Mouse (Mus musculus) testis, adult 2 months (tissue): Measurements from ENCODE around the gene Tmem267. TPM values are rescaled to one million over a fixed set of nuclear protein-coding genes. Genes with fewer than 3 reads are reported as not detected.

ENCODE experiments used
- H3K27ac ChIP-seq: fragments of 200-500 bp; 2 replicates; pipeline ENCODE4 v1.5.1; 2012; ENCODE audit warnings: low read depth, low read length; ENCODE audit not compliant: control insufficient read depth, insufficient read depth
- H3K27me3 ChIP-seq: fragments of 200-500 bp; 2 replicates; pipeline ENCODE4 v1.6.1; 2012; ENCODE audit warnings: mild to moderate bottlenecking, low read length, moderate library complexity; ENCODE audit not compliant: control insufficient read depth, insufficient read depth
- H3K36me3 ChIP-seq: fragments of 200-500 bp; 2 replicates; pipeline ENCODE4 v1.6.1; 2012; ENCODE audit warnings: mild to moderate bottlenecking, low read length; ENCODE audit not compliant: control insufficient read depth, insufficient read depth
- H3K4me1 ChIP-seq: fragments of 200-500 bp; 2 replicates; pipeline ENCODE4 v1.6.1; 2012; ENCODE audit warnings: low read length; ENCODE audit not compliant: control insufficient read depth, insufficient read depth
- H3K4me3 ChIP-seq: fragments of 200-500 bp; 2 replicates; pipeline ENCODE4 v1.5.1; 2012; ENCODE audit warnings: low read depth, mild to moderate bottlenecking, low read length, moderate library complexity, mixed read lengths; ENCODE audit not compliant: control insufficient read depth
- CTCF ChIP-seq: fragments of 200-500 bp; IDR thresholded peaks from 2 replicates; pipeline ENCODE4 v1.5.1; 2012; ENCODE audit warnings: low read depth, mild to moderate bottlenecking, inconsistent platforms, low read length, moderate library complexity; ENCODE audit not compliant: control insufficient read depth, insufficient read depth, insufficient replicate concordance
- POLR2A ChIP-seq: fragments of 200-500 bp; IDR thresholded peaks from 2 replicates; pipeline ENCODE4 v1.6.1; 2012; ENCODE audit warnings: low read depth, mild to moderate bottlenecking, inconsistent platforms, low read length, moderate library complexity; ENCODE audit not compliant: control insufficient read depth
- polyA plus RNA-seq: library from polyadenylated mRNA; depleted of rRNA; stranded (reverse); fragments of >200 nt; gene quantifications from 2 replicates; pipeline ENCODE4 v1.2.3, GENCODE M21; 2012

Tmem267 gene
- polyA plus RNA-seq, 1 experiment, result 309 TPM

DNA sequence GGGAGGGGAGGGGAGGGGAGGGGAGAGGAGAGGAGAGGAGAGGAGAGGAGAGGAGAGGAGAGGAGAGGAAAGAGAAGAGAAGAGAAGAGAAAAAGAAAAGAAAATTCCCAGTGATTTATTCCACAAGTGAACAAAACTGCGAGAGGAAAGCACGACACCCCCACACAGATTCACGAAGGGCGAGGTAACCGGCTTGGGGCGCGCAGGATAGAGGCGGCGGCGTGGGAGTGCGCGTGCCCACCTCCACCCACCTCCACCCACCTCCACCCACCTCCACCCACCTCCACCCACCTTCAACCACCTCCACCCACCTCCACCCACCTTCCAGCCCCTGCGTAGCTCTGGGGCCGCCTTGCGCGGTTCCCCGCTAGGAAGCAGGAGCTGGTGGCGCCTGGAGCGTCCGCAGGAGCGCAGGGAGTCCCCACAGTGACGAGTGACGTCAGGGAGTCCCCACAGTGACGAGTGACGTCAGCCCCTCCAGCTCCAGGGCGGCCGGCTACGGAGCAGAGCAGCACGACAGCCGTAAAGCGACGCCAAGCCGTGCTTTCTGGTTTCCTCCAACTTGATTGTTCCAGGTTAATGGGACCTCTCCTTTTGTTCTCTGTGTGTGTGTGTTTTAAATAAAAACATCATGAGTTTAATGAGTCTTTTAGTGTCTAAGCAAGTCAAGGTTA is 143.8 kb downstream of the Tmem267 start:
- TF ChIP-seq POLR2A, result peak; percentile 55
- no peak for TF ChIP-seq CTCF
- H3K27me3 ChIP-seq, result no peaks in the 10 kb centered on the region
- peak overlapping the region; percentile 46 for H3K4me3 ChIP-seq
- no peak overlapping the region for H3K27ac ChIP-seq
- H3K36me3 ChIP-seq, result no peaks in the 10 kb centered on the region
- no peaks in the 10 kb centered on the region for H3K4me1 ChIP-seq

DNA sequence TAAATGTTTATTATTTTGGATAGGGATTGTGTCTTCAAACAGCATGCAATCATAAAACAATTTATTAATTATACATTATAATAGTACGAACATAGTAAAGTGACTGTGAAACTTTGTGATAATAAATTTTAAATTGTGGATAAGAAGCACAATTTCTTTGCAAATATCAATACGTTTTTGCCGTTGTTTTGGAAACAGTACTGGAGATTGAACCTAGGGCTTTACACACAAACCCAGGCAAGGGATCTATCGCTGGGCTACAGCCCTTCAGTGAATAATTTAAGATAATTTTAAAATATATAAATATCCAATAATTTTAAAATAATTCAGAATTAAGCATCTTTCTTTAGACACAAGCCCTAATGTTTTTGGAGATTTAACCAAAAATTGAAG is 144.3 kb downstream of the Tmem267 start:
- H3K27ac ChIP-seq, result no peak overlapping the region
- no peak overlapping the region for H3K4me3 ChIP-seq
- H3K27me3 ChIP-seq, result no peaks in the 10 kb centered on the region

DNA sequence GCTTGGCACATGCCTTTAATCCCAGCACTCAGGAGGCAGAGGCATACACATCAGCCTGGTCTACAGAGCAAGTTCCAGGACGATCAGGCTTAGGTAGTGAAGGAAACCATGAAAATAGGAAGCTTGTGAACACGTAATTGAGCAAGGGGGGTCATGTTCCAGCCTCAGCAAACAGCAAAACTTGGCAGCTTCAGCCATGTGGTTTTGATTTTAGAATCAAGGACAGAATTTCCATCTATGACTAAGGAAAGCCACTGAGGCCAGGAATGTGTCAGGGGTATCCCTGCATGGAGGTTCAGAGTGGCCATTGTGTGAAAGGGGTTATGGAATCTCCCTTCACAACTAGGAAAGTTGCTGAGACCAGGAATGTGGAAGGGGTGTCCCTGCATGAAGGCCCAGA is 147.7 kb downstream of the Tmem267 start:
- TF ChIP-seq POLR2A (no peak), CTCF (no peak)
- H3K27ac ChIP-seq, result no peak overlapping the region
- H3K4me1 ChIP-seq, result no peaks in the 10 kb centered on the region
- no peaks in the 10 kb centered on the region for H3K27me3 ChIP-seq
- H3K36me3 ChIP-seq, result no peaks in the 10 kb centered on the region
- H3K4me3 ChIP-seq, result no peak overlapping the region

More for the DNA sequence above, 144.3 kb downstream of the Tmem267 start:
- Histone ChIP-seq H3K36me3 (no peaks in the 10 kb centered on the region), H3K4me1 (no peaks in the 10 kb centered on the region)
- no peak for TF ChIP-seq POLR2A
- TF ChIP-seq CTCF, result no peak

DNA sequence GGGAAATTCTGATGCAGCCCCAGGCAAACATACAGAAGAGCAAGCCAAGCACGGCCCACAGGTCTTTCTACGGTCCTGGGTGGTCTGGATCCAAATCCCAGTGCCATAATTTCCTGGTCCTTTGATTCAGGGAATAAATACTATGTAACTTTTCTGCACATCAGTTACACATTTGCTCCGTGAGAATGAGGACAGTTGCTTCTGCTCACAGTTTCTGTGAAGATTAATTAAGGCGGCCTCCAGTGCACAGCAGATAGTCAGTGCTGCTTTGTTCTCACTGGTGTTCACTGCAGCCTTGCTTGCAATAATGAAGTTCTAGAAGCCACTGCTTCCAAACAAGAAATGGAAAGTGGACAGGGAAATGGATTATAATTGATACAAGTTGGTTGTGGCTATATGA is 150.0 kb downstream of the Tmem267 start:
- no peak for TF ChIP-seq POLR2A
- no peak for TF ChIP-seq CTCF
- H3K36me3 ChIP-seq, result no peaks in the 10 kb centered on the region
- 0 out of 2 replicates have a peak, but pooled peaks cover 2% of the 10 kb centered on the region for H3K4me1 ChIP-seq
- H3K27me3 ChIP-seq, result no peaks in the 10 kb centered on the region
- H3K4me3 ChIP-seq, result no peak overlapping the region
- H3K27ac ChIP-seq, result no peak overlapping the region

DNA sequence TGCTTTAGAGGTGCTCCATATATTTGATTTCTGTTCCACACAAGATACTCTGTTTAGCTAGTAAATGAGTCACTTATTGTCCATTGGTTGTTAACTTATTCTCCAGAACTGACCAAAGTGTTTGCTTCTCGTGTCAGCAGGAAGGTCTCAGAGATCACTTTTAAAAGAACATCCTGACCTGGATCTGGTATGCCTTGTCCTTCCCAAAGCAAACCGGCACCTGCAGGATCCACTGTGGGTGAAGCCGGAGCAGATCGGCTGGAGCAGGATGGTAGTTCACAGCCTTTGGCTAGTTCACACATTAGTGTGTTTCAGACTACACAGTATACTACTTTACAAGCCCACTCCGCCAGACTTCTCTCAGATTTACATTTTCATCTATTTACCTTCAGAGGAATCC is 150.6 kb downstream of the Tmem267 start:
- H3K36me3 ChIP-seq, result no peaks in the 10 kb centered on the region
- no peaks in the 10 kb centered on the region for H3K27me3 ChIP-seq
- H3K27ac ChIP-seq, result no peak overlapping the region
- TF ChIP-seq CTCF (no peak), POLR2A (no peak)
- H3K4me1 ChIP-seq, result 0 out of 2 replicates have a peak, but pooled peaks cover 2% of the 10 kb centered on the region
- H3K4me3 ChIP-seq, result no peak overlapping the region

DNA sequence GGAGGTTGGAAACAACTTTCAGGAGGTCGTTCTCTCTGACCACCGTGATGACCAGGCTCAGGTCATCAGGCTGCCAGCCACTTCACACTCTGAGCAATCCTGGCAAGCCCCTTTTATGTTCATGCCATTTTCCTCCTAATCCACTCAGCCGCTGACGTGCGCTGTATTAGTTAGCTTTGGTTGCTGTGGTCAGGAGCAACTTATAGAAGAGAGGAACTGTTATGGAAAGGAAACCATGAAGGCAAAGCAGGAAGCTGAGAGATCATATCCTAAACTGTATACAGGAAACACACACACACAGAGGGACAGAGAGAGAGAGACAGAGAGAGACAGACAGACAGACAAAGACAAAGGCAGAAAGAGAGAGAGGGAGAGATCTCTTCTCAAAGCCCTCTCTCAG is 151.5 kb downstream of the Tmem267 start:
- TF ChIP-seq CTCF (no peak), POLR2A (no peak)
- Histone ChIP-seq H3K36me3 (no peaks in the 10 kb centered on the region), H3K4me3 (no peak overlapping the region), H3K27ac (no peak overlapping the region), H3K27me3 (no peaks in the 10 kb centered on the region), H3K4me1 (0 out of 2 replicates have a peak, but pooled peaks cover 2% of the 10 kb centered on the region)

DNA sequence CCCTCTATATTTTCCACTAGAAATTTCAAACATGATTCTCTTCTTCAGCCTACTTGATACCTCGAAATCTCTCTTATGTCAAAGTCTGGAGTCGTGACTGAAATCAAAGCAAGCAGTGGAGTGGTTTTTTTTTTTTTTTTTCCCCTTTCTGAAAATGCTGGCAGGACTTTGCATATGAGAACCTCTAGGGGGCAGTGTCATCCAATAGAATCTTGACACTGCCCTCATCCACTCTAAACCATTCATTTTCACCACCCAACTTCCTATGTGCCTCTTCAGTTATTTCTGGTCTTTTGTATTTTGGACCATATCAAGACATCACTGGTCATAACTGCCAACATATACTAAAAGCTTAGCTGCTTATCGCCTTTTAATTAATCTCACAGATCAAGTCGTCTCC is 152.7 kb downstream of the Tmem267 start:
- TF ChIP-seq POLR2A (no peak), CTCF (no peak)
- H3K27me3 ChIP-seq, result no peaks in the 10 kb centered on the region
- H3K36me3 ChIP-seq, result no peaks in the 10 kb centered on the region
- no peak overlapping the region for H3K4me3 ChIP-seq
- no peak overlapping the region for H3K27ac ChIP-seq
- 0 out of 2 replicates have a peak, but pooled peaks cover 2% of the 10 kb centered on the region for H3K4me1 ChIP-seq
